14 mouse cellular contexts compared by ENCODE assay signal in genomic region chr13:83656094-83656493, GRCm38 (mm10).
DNase-seq lines count a peak whose midpoint lies in the region; ATAC-seq and TF ChIP-seq lines count a peak whose summit lies in the region.
"Had no signal": no experiment of that assay in that cellular context is flagged by ENCODE, and none has a peak within 500 bp of the region (broad histone marks: within the 10 kb centered on the region; RNA-seq: fewer than 3 reads in every experiment).

No protein-coding gene starts in this region.

- TF ChIP-seq CTCF in gastrocnemius, adult 2 months (IDR thresholded peaks at IDR 0.05) = no peak

- H3K36me3 ChIP-seq in midbrain, embryonic 11.5 days (ENCODE audit: control insufficient read depth, insufficient read depth, low read length) = no peaks in the 10 kb centered on the region
- H3K36me3 ChIP-seq in midbrain, embryonic 13.5 days = no peaks in the 10 kb centered on the region
- no peaks in the 10 kb centered on the region for H3K36me3 ChIP-seq in forebrain, embryonic 16.5 days (ENCODE audit: control insufficient read depth, insufficient read depth)
- H3K36me3 ChIP-seq: limb, embryonic 10.5 days; liver, embryonic 12.5 days had no signal

- H3K4me3 ChIP-seq in gastrocnemius, adult 2 months = no peak overlapping the region
- H3K4me3 ChIP-seq in midbrain, embryonic 11.5 days (ENCODE audit: low read depth, low read length) = no peak overlapping the region
- no peak overlapping the region for H3K4me3 ChIP-seq in midbrain, embryonic 13.5 days (replicated peaks)
- no peak overlapping the region for H3K4me3 ChIP-seq in forebrain, embryonic 16.5 days (replicated peaks; ENCODE audit: low read length)
- H3K4me3 ChIP-seq: embryonic facial prominence, embryonic 15.5 days; heart, embryonic 12.5 days; limb, embryonic 10.5 days; liver, embryonic 12.5 days had no signal

- H3K4me1 ChIP-seq in midbrain, embryonic 11.5 days (ENCODE audit: control insufficient read depth, insufficient read depth, low read length) = no peaks in the 10 kb centered on the region
- H3K4me1 ChIP-seq in midbrain, embryonic 13.5 days (replicated peaks) = peaks cover 16% of the 10 kb centered on the region
- H3K4me1 ChIP-seq in forebrain, embryonic 16.5 days (replicated peaks; ENCODE audit: control insufficient read depth, insufficient read depth, low read length) = peaks cover 24% of the 10 kb centered on the region
- H3K4me1 ChIP-seq: heart, embryonic 12.5 days; limb, embryonic 10.5 days had no signal

- intact Hi-C loops in gastrocnemius, adult 2 months (cut with DNase I) = loop anchor here (5.0 to 10.0 kb wide), 3 partner anchors 139 to 1711 kb away; no protein-coding TSS in a partner anchor

- no peak overlapping the region for H3K4me2 ChIP-seq in midbrain, embryonic 11.5 days
- no peak overlapping the region for H3K4me2 ChIP-seq in midbrain, embryonic 13.5 days (replicated peaks)
- H3K4me2 ChIP-seq in forebrain, embryonic 16.5 days (ENCODE audit: low read length) = peak overlapping the region; percentile 13; the same call in 1 of the 2 replicates
- H3K4me2 ChIP-seq: embryonic facial prominence, embryonic 15.5 days; heart, embryonic 12.5 days; liver, embryonic 12.5 days had no signal

- peak overlapping the region; percentile 31; the same call in 1 of the 2 replicates for H3K27ac ChIP-seq in gastrocnemius, adult 2 months
- no peak overlapping the region for H3K27ac ChIP-seq in midbrain, embryonic 11.5 days (ENCODE audit: low read depth, low read length)
- no peak overlapping the region for H3K27ac ChIP-seq in midbrain, embryonic 13.5 days
- H3K27ac ChIP-seq in forebrain, embryonic 16.5 days (ENCODE audit: low read length) = peak overlapping the region; percentile 75
- H3K27ac ChIP-seq: embryonic facial prominence, embryonic 15.5 days; limb, embryonic 10.5 days; liver, embryonic 12.5 days had no signal

- no peak for DNase-seq in gastrocnemius, adult 2 months
- DNase-seq in gastrocnemius, postnatal 10 days = no peak
- no peak for DNase-seq in midbrain, embryonic 11.5 days (ENCODE audit: low spot score, missing footprints)
- peak; percentile 18 for DNase-seq in embryo, embryonic 10.5 days (ENCODE audit: low spot score)
- DNase-seq in neural tube, embryonic 10.5 days (ENCODE audit: extremely low spot score, low spot score) = no peak
- DNase-seq: adrenal gland, adult 2 months; heart, postnatal 36 days had no signal

- WGBS in midbrain, embryonic 11.5 days = 78% methylated on average over 7 of the region's 7 CpGs
- 68% methylated on average over 7 of the region's 7 CpGs for WGBS in midbrain, embryonic 13.5 days
- WGBS in forebrain, embryonic 16.5 days = 44% methylated on average over 7 of the region's 7 CpGs

- no peak overlapping the region for H3K9ac ChIP-seq in midbrain, embryonic 11.5 days (ENCODE audit: low read length)
- no peak overlapping the region for H3K9ac ChIP-seq in midbrain, embryonic 13.5 days (replicated peaks)
- H3K9ac ChIP-seq in forebrain, embryonic 16.5 days (replicated peaks; ENCODE audit: low read depth, low read length) = 0 out of 2 replicates have a peak overlapping the region, but pooled peaks have one; percentile 17
- H3K9ac ChIP-seq: embryonic facial prominence, embryonic 15.5 days; heart, embryonic 12.5 days; liver, embryonic 12.5 days had no signal

- ATAC-seq in midbrain, embryonic 11.5 days (ENCODE audit: low FRiP score) = 0 out of 2 replicates have a peak, but pooled peaks have one; percentile 31
- ATAC-seq in midbrain, embryonic 13.5 days = no peak
- peak; percentile 52 for ATAC-seq in forebrain, embryonic 16.5 days
- ATAC-seq: inflammation-experienced regulatory T-cells, adult 6 months; liver, embryonic 12.5 days had no signal

- no peaks in the 10 kb centered on the region for H3K9me3 ChIP-seq in midbrain, embryonic 11.5 days (ENCODE audit: control insufficient read depth, low read length)
- H3K9me3 ChIP-seq in midbrain, embryonic 13.5 days = no peaks in the 10 kb centered on the region
- no peaks in the 10 kb centered on the region for H3K9me3 ChIP-seq in forebrain, embryonic 16.5 days (ENCODE audit: control insufficient read depth, low read length)
- H3K9me3 ChIP-seq: embryonic facial prominence, embryonic 15.5 days; heart, embryonic 12.5 days; limb, embryonic 10.5 days; liver, embryonic 12.5 days had no signal

- no peaks in the 10 kb centered on the region for H3K27me3 ChIP-seq in midbrain, embryonic 11.5 days (ENCODE audit: control insufficient read depth, insufficient read depth, low read length)
- H3K27me3 ChIP-seq in midbrain, embryonic 13.5 days = 0 out of 2 replicates have a peak, but pooled peaks cover 3% of the 10 kb centered on the region
- no peaks in the 10 kb centered on the region for H3K27me3 ChIP-seq in forebrain, embryonic 16.5 days (replicated peaks; ENCODE audit: control insufficient read depth, insufficient read depth, low read length)
- H3K27me3 ChIP-seq: embryonic facial prominence, embryonic 15.5 days; heart, embryonic 12.5 days; liver, embryonic 12.5 days had no signal

Comparison
In these comparisons a context has a peak if more than half of its experiments do, and no peak if none do; other contexts are left out.
1. H3K27ac ChIP-seq: peak in gastrocnemius, adult 2 months (single experiment) and forebrain, embryonic 16.5 days (single experiment); none in midbrain, embryonic 11.5 days (single experiment) and midbrain, embryonic 13.5 days (single experiment).